Mouse (Mus musculus): ENCODE data around the gene H2-Q2. TPM values are rescaled to one million over a fixed set of nuclear protein-coding genes. Genes with fewer than 3 reads are reported as not detected.
A peak's percentile ranks its signal among the peaks of the same experiment; 100 is the strongest.
"Not testable (repeated sequence)": the region's sequence is repeated elsewhere in the genome, so short reads cannot be mapped to it uniquely, and the experiment has no call there.

The H2-Q2 gene
- polyA plus RNA-seq, 1 experiment: not detected

DNA sequence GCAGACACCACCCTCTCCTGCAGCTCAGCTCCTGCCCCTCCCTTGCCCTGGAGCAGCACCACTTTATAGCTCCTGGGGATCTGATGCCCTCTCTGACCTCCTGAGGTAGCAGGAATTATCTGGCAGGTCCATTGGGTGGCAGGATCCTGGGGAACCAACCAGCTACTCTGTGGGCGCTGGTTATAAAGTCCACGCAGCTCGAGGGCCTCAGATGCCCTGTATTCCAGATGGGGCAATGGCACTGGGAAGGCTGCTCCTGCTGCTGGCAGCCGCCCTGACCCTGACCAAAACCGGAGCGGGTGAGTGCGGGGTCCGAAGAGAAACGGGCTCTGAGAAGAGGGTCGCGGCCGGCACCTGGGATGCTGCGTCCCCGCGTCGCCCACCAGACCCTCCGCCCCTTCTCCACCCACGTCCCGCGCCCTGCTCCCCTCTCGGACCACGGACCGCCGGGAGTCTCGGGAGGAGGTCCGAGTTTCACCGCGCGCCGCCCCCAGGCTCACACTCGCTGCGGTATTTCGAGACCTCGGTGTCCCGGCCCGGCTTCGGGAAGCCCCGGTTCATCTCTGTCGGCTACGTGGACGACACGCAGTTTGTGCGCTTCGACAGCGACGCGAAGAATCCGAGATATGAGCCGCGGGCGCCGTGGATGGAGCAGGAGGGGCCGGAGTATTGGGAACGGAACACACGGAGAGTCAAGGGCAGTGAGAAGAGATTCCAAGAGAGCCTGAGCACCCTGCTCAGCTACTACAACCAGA, 21.5 kb upstream of the H2-Q2 start, which contains the start of gene H2-Q1:
H2-Q1 (plus strand) TSS at position 79 of the 755 bp plus-strand sequence.
- Histone ChIP-seq H3K27ac (ENCODE audit: insufficient read depth, low read length) (no peak within 1 kb of the TSS), H3K4me3 (ENCODE audit: insufficient read depth, low read length) (no peak within 1 kb of the TSS), H3K4me1 (ENCODE audit: control insufficient read depth, insufficient read depth, low read length) (no peaks in the 10 kb centered on the region)
- TF ChIP-seq POLR2A (IDR thresholded peaks at IDR 0.05; ENCODE audit: low read depth, low read length) (no peak), CTCF (IDR thresholded peaks at IDR 0.05; ENCODE audit: borderline replicate concordance, insufficient read depth, low read length) (no peak)

DNA sequence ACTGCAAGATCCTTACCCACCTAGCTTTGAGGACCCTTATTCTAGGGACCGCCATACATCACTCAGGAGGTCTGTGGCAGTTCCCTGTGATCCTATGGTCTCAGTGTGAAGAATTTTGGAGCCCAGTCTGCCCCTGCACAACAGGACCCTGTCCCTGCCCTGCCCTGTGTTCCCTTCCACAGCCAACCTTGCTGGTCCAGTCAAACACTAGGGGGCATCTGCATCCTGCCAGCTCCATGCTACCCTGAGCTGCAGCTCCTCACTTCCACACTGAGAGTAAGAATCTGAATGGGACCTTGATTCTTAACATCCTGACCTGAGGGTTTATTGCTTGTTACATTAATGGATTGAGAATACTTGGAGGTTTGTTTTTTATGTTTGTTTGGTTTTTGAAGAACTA, 16.9 kb upstream of the H2-Q2 start:
- peak; percentile 46; the same call in 1 of the 2 replicates for TF ChIP-seq CTCF (IDR thresholded peaks at IDR 0.05; ENCODE audit: borderline replicate concordance, insufficient read depth, low read length)
- not testable (repeated sequence) for H3K4me3 ChIP-seq (ENCODE audit: insufficient read depth, low read length); H3K27ac ChIP-seq (ENCODE audit: insufficient read depth, low read length); H3K4me1 ChIP-seq (ENCODE audit: control insufficient read depth, insufficient read depth, low read length)

DNA sequence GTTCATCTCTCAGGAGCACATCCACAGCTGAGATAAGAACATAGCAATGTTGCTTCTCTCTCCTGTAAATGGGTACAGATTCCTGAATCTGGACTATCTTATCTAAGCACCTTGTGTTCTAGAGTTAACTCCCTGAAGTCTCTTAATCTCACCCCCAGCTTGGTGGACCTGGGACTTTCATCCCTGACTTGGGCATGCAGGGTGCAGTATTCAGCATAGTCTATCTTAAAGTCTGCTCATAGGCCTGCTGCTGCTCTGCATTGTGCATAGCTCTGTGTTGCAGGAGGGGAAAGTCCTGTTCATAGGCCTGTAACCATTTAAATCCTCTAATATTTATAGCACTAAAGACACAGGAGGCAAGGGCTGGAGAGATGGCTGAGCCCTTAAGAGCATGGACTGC, 16.0 kb upstream of the H2-Q2 start:
- not testable (repeated sequence) for H3K4me3 ChIP-seq (ENCODE audit: insufficient read depth, low read length); H3K27ac ChIP-seq (ENCODE audit: insufficient read depth, low read length); H3K4me1 ChIP-seq (ENCODE audit: control insufficient read depth, insufficient read depth, low read length)

DNA sequence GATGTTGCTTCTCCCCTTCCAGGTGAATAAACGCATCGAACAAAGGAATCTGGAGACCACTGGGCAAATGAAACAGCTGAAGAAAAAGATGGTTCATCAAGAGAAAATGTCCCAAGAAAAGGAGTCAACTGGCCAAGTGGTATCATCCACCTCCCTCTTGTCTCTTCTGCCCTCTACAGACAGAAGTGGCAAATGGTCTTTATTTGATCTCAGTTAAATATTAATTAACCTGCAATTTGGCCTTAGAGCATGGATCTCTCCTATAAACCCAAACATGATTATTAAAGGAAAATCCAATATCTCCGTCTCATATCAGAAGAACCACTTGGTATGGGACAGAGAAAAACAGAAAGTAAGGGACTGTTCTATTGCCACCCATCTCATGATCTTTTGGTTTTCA, 12.3 kb upstream of the H2-Q2 start:
- H3K4me1 ChIP-seq (ENCODE audit: control insufficient read depth, insufficient read depth, low read length); H3K27ac ChIP-seq (ENCODE audit: insufficient read depth, low read length); H3K4me3 ChIP-seq (ENCODE audit: insufficient read depth, low read length): not testable (repeated sequence)

DNA sequence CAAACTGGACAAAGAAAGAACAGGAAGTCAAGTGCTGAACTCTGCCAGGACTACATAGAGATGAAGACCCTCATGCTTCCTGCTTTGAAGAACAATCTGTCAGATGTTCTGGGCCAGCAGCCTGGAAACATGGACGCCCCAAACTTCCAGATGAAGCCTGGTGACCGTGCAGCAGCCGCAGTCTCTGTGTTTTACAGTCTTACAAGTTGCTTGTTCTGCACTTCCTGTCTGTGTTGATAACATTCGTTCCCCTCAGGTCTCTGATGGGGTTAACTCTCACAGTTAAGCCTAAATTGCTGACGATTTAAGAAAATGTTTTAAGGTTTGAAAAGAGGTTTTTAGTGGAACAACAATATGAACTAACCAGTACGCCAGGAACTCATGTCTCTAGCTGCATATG, 10.5 kb upstream of the H2-Q2 start:
- H3K4me1 ChIP-seq (ENCODE audit: control insufficient read depth, insufficient read depth, low read length); H3K4me3 ChIP-seq (ENCODE audit: insufficient read depth, low read length); H3K27ac ChIP-seq (ENCODE audit: insufficient read depth, low read length): not testable (repeated sequence)

DNA sequence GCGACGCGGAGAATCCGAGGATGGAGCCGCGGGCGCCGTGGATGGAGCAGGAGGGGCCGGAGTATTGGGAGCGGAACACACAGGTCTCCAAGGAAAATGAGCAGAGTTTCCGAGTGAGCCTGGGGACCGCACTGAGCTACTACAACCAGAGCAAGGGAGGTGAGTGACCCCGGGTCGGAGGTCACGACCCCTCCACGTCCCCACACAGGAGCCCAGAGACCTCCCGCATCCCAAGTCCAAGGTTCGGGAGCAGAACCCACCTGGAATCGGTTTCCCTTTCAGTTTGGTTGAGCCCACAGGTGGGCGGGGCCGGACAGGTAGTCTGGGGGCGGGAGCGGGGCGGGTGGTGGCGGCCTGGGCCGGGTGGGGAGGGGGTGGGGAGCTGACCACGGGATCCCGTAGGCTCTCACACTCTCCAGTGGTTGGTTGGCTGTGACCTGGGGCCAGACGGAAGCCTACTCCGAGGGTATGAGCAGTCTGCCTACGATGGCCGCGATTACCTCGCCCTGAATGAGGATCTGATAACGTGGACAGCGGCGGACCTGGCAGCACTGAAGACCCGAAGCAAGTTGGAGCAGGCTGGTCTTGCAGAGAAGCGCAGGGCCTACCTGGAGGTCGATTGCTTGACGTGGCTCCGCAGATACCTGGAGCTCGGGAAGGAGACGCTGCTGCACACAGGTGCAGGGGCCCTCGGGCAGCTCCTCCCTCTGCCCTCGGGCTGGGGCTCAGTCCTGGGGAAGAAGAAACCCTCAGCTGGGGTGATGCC, 852 bp downstream of the H2-Q2 start:
- H3K4me1 ChIP-seq (ENCODE audit: control insufficient read depth, insufficient read depth, low read length): no peaks in the 10 kb centered on the region
- H3K27ac ChIP-seq (ENCODE audit: insufficient read depth, low read length): no peak overlapping the region
- H3K4me3 ChIP-seq (ENCODE audit: insufficient read depth, low read length): no peak overlapping the region
- TF ChIP-seq CTCF (IDR thresholded peaks at IDR 0.05; ENCODE audit: borderline replicate concordance, insufficient read depth, low read length): no peak
- no peak for TF ChIP-seq POLR2A (IDR thresholded peaks at IDR 0.05; ENCODE audit: low read depth, low read length)

DNA sequence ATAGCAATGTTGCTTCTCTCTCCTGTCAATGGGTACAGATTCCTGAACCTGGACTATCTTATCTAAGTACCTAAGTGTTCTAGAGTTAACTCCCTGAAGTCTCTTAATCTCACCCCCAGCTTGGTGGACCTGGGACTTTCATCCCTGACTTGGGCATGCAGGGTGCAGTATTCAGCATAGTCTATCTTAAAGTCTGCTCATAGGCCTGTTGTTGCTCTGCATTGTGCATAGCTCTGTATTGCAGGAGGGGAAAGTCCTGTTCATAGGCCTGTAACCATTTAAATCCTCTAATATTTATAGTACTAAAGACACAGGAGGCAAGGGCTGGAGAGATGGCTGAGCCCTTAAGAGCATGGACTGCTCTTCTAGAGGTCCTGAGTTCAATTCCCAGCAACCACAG, 5.6 kb downstream of the H2-Q2 start:
- H3K4me1 ChIP-seq (ENCODE audit: control insufficient read depth, insufficient read depth, low read length); H3K4me3 ChIP-seq (ENCODE audit: insufficient read depth, low read length); H3K27ac ChIP-seq (ENCODE audit: insufficient read depth, low read length): not testable (repeated sequence)

DNA sequence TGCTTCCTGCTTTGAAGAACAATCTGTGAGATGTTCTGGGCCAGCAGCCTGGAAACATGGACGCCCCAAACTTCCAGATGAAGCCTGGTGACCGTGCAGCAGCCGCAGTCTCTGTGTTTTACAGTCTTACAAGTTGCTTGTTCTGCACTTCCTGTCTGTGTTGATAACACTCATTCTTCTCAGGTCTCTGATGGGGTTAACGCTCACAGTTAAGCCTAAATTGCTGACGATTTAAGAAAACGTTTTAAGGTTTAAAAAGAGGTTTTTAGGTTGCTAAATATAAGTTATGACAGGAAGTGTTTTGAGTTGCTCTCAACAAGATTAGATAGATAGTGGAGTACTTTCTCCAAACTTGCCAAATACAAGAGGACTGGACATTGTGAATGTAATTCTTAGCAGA, 11.2 kb downstream of the H2-Q2 start:
- H3K4me1 ChIP-seq (ENCODE audit: control insufficient read depth, insufficient read depth, low read length); H3K27ac ChIP-seq (ENCODE audit: insufficient read depth, low read length); H3K4me3 ChIP-seq (ENCODE audit: insufficient read depth, low read length): not testable (repeated sequence)

DNA sequence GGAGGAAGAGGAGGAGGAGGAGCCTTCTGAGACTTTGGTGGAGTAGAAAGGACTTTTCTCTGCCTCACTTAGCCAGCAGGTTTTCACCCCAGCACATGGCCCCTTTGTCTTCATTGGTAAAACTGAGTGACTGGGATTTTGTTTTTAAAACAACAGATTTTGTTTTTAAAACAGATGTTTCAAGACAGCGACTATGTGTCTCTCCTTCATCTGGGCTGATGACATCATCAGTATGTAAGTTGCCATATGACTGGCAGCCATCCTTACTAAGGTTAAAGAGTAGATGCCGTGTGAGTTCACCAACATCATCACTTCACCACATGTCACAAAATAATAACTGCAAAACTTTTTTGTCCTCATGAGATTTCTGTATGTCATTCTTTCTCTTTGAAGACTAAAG, 12.0 kb downstream of the H2-Q2 start:
- Histone ChIP-seq H3K27ac (ENCODE audit: insufficient read depth, low read length) (no peak overlapping the region), H3K4me3 (ENCODE audit: insufficient read depth, low read length) (no peak overlapping the region), H3K4me1 (ENCODE audit: control insufficient read depth, insufficient read depth, low read length) (no peaks in the 10 kb centered on the region)
- TF ChIP-seq POLR2A (IDR thresholded peaks at IDR 0.05; ENCODE audit: low read depth, low read length) (no peak), CTCF (IDR thresholded peaks at IDR 0.05; ENCODE audit: borderline replicate concordance, insufficient read depth, low read length) (no peak)

DNA sequence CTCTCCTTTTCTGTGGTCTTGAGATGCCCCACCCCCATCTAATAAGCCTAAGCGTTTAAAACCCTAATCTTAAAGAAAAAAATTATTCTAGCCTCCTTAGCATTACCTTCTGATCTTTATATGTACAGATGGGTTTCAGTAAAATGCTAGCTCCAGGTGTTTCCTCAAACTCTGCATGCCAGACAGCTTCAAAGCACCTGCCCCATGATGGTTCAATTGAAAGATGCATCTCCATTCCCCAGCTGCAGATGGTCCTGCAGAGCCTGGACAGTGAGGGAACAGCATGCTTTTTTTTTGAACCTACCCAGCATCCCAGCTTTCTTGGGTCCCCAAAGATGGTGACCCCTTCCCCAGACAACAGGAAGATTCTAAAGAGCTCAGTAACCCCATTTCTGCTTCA, 15.0 kb downstream of the H2-Q2 start:
- Histone ChIP-seq H3K4me1 (ENCODE audit: control insufficient read depth, insufficient read depth, low read length) (no peaks in the 10 kb centered on the region), H3K4me3 (ENCODE audit: insufficient read depth, low read length) (no peak overlapping the region), H3K27ac (ENCODE audit: insufficient read depth, low read length) (no peak overlapping the region)
- no peak for TF ChIP-seq CTCF (IDR thresholded peaks at IDR 0.05; ENCODE audit: borderline replicate concordance, insufficient read depth, low read length)
- TF ChIP-seq POLR2A (IDR thresholded peaks at IDR 0.05; ENCODE audit: low read depth, low read length): no peak

Measured in embryonic fibroblast, embryonic 13.5 days (primary cell).